Mouse (Mus musculus): Measurements from ENCODE around the gene Rps3. TPM values are rescaled to one million over a fixed set of nuclear protein-coding genes. Genes with fewer than 3 reads are reported as not detected.

Rps3 gene
- polyA plus RNA-seq (2014; fragmentation: Illumina TruSeq; extraction: RNeasy Lipid Tissue Mini Kit (QIAGEN cat#74804); ENCODE audit: low read depth, low replicate concordance) = 931 TPM

GRCm38 (mm10) chr7:99483271-99483923 lies at the start of gene Rps3:
Gene Rps3 (minus strand): TSS chr7:99483738.

GRCm38 (mm10) chr7:99465811-99466210 lies 17.7 kb downstream of the Rps3 start, which contains the start of gene Klhl35:
Gene Klhl35 (plus strand): TSS chr7:99466004.

Other genes with a start within 250 kb of the Rps3 start
- gene Mogat2, start 245.1 kb downstream of the Rps3 start, polyA plus RNA-seq (2014; fragmentation: Illumina TruSeq; extraction: RNeasy Lipid Tissue Mini Kit (QIAGEN cat#74804); ENCODE audit: low read depth, low replicate concordance) = 0.41 TPM
- 0.79 TPM for gene Map6, start 216.3 kb downstream of the Rps3 start, polyA plus RNA-seq (2014; fragmentation: Illumina TruSeq; extraction: RNeasy Lipid Tissue Mini Kit (QIAGEN cat#74804); ENCODE audit: low read depth, low replicate concordance)
- gene Serpinh1, start 130.5 kb downstream of the Rps3 start, polyA plus RNA-seq (2014; fragmentation: Illumina TruSeq; extraction: RNeasy Lipid Tissue Mini Kit (QIAGEN cat#74804); ENCODE audit: low read depth, low replicate concordance) = 34.9 TPM
- gene Gdpd5, start 102.3 kb downstream of the Rps3 start, polyA plus RNA-seq (2014; fragmentation: Illumina TruSeq; extraction: RNeasy Lipid Tissue Mini Kit (QIAGEN cat#74804); ENCODE audit: low read depth, low replicate concordance) = 0.16 TPM
- gene Klhl35, start 17.7 kb downstream of the Rps3 start, polyA plus RNA-seq (2014; fragmentation: Illumina TruSeq; extraction: RNeasy Lipid Tissue Mini Kit (QIAGEN cat#74804); ENCODE audit: low read depth, low replicate concordance) = not detected
- gene Arrb1, start 51.7 kb upstream of the Rps3 start, polyA plus RNA-seq (2014; fragmentation: Illumina TruSeq; extraction: RNeasy Lipid Tissue Mini Kit (QIAGEN cat#74804); ENCODE audit: low read depth, low replicate concordance) = 17.6 TPM
- 0.95 TPM for gene Tpbgl, start 143.4 kb upstream of the Rps3 start, polyA plus RNA-seq (2014; fragmentation: Illumina TruSeq; extraction: RNeasy Lipid Tissue Mini Kit (QIAGEN cat#74804); ENCODE audit: low read depth, low replicate concordance)
- gene Slco2b1, start 227.6 kb upstream of the Rps3 start, polyA plus RNA-seq (2014; fragmentation: Illumina TruSeq; extraction: RNeasy Lipid Tissue Mini Kit (QIAGEN cat#74804); ENCODE audit: low read depth, low replicate concordance) = 8.0 TPM
- gene Olfr520, start 246.5 kb upstream of the Rps3 start, polyA plus RNA-seq (2014; fragmentation: Illumina TruSeq; extraction: RNeasy Lipid Tissue Mini Kit (QIAGEN cat#74804); ENCODE audit: low read depth, low replicate concordance) = not detected

All from sigmoid colon, adult 10 weeks (tissue).